Mouse (Mus musculus) forebrain, postnatal 0 days (tissue): ENCODE measurements at regions not wholly inside any gene's neighbourhood (a gene's known extent, or its start where the extent isn't known, plus 50 kb on each side); places are given as distances from the start of the nearest gene placed in this dataset.
A peak's percentile ranks its signal among the peaks of the same experiment; 100 is the strongest.

Source experiments
- ATAC-seq: fragments of 200-750 bp; cut with Nextera tagmentation; 2 replicates; pipeline ENCODE4 v1.8.0; 2017; ENCODE audit warnings: mild to moderate bottlenecking, moderate library complexity
- DNase-seq: peaks from one replicate; pipeline ENCODE4 v3.0.0-alpha.2; 2015
- H3K27ac ChIP-seq: fragments of 300-500 bp; sonication (generic); 2 replicates; pipeline ENCODE4 v1.5.1; 2014; ENCODE audit warnings: low read depth, mild to moderate bottlenecking, antibody characterized with exemption, low read length, moderate library complexity, mixed read lengths
- H3K27me3 ChIP-seq: fragments of 300-500 bp; sonication (generic); 2 replicates; pipeline ENCODE4 v1.6.1; 2014; ENCODE audit warnings: mild to moderate bottlenecking, low read length, mixed read lengths; ENCODE audit not compliant: insufficient read depth
- H3K36me3 ChIP-seq: fragments of 300-500 bp; sonication (generic); 2 replicates; pipeline ENCODE4 v1.6.1; 2014; ENCODE audit warnings: mild to moderate bottlenecking, moderate library complexity; ENCODE audit not compliant: insufficient read depth
- H3K4me1 ChIP-seq: fragments of 300-500 bp; sonication (generic); 2 replicates; pipeline ENCODE4 v1.6.1; 2014; ENCODE audit warnings: antibody characterized with exemption; ENCODE audit not compliant: insufficient read depth
- H3K4me2 ChIP-seq: fragments of 300-500 bp; sonication (generic); 2 replicates; pipeline ENCODE4 v1.6.1; 2014; ENCODE audit warnings: low read depth, mild to moderate bottlenecking, moderate library complexity
- H3K4me3 ChIP-seq: fragments of 300-500 bp; sonication (generic); 2 replicates; pipeline ENCODE4 v1.5.1; 2014; ENCODE audit warnings: low read depth, low read length, mixed read lengths
- H3K9ac ChIP-seq: fragments of 300-500 bp; sonication (generic); 2 replicates; pipeline ENCODE4 v1.6.1; 2014; ENCODE audit warnings: mild to moderate bottlenecking
- H3K9me3 ChIP-seq: fragments of 300-500 bp; sonication (generic); 2 replicates; pipeline ENCODE4 v1.6.1; 2016; ENCODE audit warnings: low read length
- CTCF ChIP-seq: sonication (generic); IDR thresholded peaks from 2 replicates; pipeline ENCODE4 v1.5.1; 2016; ENCODE audit warnings: antibody characterized with exemption, control low read depth, low read depth
- WGBS: fragments of 180-500 bp; shearing (Covaris S2); extraction: QIAGEN DNeasy Blood & Tissue Kit; methylation state at CpG from one replicate; pipeline ENCODE4 v1.1.7; 2014; 5-methylcytosine and 5-hydroxymethylcytosine counted together

DNA sequence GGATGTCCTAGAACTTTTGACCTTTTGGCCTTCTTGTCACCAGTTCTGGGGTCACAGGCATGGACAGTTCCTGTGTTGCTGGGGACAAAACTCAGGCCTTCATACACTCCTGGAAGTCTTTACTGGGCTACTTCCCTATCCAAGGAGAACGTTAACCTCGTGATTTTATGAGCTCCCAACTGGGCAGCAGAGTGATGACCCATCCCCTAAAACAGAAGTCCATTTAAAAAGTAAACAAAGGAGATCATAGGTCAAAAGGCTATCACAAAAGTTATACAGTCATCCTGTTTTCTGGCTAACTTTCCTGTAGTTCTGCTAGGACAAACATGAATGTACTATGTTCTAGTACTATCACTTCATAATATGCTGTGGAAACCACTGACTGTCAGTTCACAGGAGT is 140.5 kb downstream of the Ifng start:
- Histone ChIP-seq H3K4me2 (no peak overlapping the region), H3K4me1 (no peaks in the 10 kb centered on the region), H3K27ac (no peak overlapping the region), H3K9me3 (no peaks in the 10 kb centered on the region), H3K9ac (no peak overlapping the region), H3K27me3 (no peaks in the 10 kb centered on the region), H3K4me3 (no peak overlapping the region), H3K36me3 (no peaks in the 10 kb centered on the region)
- 92% methylated on average over 2 of the region's 2 CpGs for WGBS
- no peak for ATAC-seq
- no peak for TF ChIP-seq CTCF
- DNase-seq = no peak

DNA sequence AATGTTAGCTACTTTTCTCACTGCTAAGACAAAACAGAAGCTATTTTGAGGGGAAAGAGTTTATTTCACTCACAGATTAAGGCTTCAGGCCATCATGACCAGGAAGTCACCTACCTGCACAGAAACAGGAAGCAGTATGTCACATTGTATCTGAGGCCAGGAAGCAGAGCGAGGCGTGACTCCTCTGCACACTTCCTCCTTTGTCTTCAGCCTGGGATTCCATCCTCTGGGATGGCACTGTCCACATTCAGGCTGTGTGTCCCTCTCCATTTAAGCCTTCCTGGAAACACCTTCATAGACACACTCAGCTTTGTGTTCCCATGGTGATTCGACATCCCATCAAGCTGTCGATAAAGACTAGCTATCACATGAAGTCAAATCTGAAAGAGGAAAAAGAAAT is 145.0 kb downstream of the Ifng start:
- DNase-seq (no peak), ATAC-seq (no peak)
- Histone ChIP-seq H3K27me3 (no peaks in the 10 kb centered on the region), H3K36me3 (no peaks in the 10 kb centered on the region), H3K9ac (no peak overlapping the region), H3K4me3 (no peak overlapping the region), H3K9me3 (no peaks in the 10 kb centered on the region), H3K27ac (no peak overlapping the region), H3K4me1 (no peaks in the 10 kb centered on the region), H3K4me2 (no peak overlapping the region)
- TF ChIP-seq CTCF = no peak
- 87% methylated on average over 4 of the region's 4 CpGs for WGBS

DNA sequence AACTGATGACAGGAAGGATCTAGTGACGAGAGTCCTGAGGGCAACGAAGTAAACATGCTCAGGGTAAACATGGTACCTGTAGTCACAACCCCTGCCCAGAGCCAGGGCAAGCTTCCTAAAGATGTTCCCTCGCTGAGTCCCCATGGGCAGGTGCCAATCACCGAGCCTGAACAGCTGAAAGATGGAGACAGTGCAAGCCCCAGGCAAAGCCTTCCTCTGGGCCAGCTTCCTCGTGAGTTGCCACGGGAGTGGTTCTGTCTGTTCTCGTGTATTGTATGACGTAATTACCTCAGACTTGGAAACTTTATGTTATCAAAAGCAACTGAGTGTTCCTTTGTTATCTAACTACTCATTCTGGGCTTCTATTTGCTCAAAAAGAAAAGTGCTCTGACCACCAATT is 147.4 kb downstream of the Ifng start:
- no peaks in the 10 kb centered on the region for H3K27me3 ChIP-seq
- no peak overlapping the region for H3K27ac ChIP-seq
- H3K36me3 ChIP-seq = no peaks in the 10 kb centered on the region
- WGBS = 59% methylated on average over 8 of the region's 8 CpGs
- no peak overlapping the region for H3K4me3 ChIP-seq
- no peak for TF ChIP-seq CTCF
- DNase-seq = no peak
- no peaks in the 10 kb centered on the region for H3K4me1 ChIP-seq
- no peak for ATAC-seq
- no peaks in the 10 kb centered on the region for H3K9me3 ChIP-seq
- no peak overlapping the region for H3K9ac ChIP-seq
- H3K4me2 ChIP-seq = no peak overlapping the region

DNA sequence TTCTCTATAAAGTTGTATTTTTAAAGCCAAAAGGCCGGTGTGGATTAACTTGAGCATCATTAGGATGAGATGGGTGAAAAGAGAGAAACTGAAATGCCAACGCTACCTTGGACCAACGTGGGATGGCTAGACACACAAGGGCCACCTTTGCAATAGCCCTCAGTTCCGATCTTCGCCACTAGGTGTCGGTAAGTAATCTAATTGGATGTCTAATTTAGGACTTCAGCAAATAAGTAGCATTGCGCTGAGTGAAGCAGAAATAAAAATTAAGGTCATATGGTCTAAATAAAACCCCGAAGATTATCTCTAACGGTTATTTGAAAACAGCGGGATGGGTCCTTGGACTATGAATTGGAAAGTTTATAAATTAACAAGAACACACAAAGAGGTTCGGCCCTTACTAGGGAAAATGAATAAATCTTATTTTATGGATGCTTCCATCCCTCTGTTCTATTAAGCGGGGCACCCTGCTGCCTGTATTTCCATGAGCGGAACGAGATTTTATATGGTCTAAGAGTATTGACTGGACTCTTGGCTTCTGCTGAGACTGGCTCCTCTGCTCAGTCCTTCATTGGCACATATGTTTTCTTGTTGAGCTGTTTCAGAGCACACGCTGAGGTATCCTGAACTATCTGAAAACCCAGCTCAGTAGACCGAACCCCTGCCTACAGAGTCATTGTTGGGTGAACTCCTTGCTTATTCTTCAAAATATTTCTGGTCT is 152.0 kb downstream of the Ifng start:
- H3K4me3 ChIP-seq = no peak overlapping the region
- H3K4me1 ChIP-seq = no peaks in the 10 kb centered on the region
- peak; percentile 59; the same call in 1 of the 2 replicates for ATAC-seq
- H3K9me3 ChIP-seq = no peaks in the 10 kb centered on the region
- peak; percentile 88 for DNase-seq
- H3K36me3 ChIP-seq = no peaks in the 10 kb centered on the region
- no peaks in the 10 kb centered on the region for H3K27me3 ChIP-seq
- H3K27ac ChIP-seq = no peak overlapping the region
- peak; percentile 96 for TF ChIP-seq CTCF
- no peak overlapping the region for H3K4me2 ChIP-seq
- H3K9ac ChIP-seq = no peak overlapping the region
- 36% methylated on average over 16 of the region's 16 CpGs for WGBS

DNA sequence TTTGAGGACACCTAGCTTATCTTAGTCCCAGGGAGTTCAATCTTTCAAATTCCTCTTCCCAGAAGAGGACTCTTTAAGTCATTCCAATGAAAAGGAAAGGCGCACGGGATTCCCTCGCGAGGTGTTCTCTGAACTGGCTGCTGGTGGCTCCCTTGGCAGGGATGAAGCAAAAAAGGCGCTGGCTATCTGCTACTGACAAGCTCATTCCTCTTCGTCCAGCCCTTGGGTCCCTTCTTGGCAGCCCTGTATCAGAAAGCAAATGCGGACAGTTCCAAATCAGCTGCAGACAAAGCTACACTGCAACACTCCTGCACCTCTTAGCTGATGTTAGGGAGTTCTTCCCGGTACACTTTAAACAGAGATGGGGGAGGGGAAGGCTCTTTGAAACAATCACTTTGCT is 155.4 kb downstream of the Ifng start:
- Histone ChIP-seq H3K4me1 (no peaks in the 10 kb centered on the region), H3K27ac (no peak overlapping the region), H3K36me3 (no peaks in the 10 kb centered on the region), H3K4me3 (no peak overlapping the region), H3K27me3 (no peaks in the 10 kb centered on the region), H3K9ac (no peak overlapping the region), H3K9me3 (no peaks in the 10 kb centered on the region), H3K4me2 (no peak overlapping the region)
- no peak for TF ChIP-seq CTCF
- peak; percentile 7 for DNase-seq
- 51% methylated on average over 8 of the region's 8 CpGs for WGBS
- ATAC-seq = no peak

DNA sequence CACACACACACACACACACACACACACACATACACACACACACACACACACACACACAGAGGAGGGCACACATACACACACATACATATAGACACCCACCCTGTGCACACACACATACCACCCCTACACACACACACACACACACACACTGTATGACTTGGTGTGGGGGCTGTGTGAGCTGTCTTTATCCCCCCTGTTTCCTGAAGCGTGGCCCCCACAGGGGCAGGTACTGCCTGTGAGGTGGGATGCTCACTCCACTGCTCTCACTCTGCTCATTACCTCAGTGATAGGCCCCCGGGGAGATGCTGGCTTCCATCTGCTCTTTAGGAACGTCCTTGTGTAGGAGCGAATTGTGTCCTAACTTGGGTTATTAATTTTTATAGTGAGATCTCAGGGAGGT is 157.7 kb downstream of the Ifng start:
- Histone ChIP-seq H3K36me3 (no peaks in the 10 kb centered on the region), H3K27ac (no peak overlapping the region), H3K4me2 (no peak overlapping the region), H3K4me3 (no peak overlapping the region), H3K9ac (no peak overlapping the region), H3K4me1 (no peaks in the 10 kb centered on the region), H3K27me3 (no peaks in the 10 kb centered on the region), H3K9me3 (no peaks in the 10 kb centered on the region)
- ATAC-seq (no peak), DNase-seq (no peak)
- no peak for TF ChIP-seq CTCF
- 81% methylated on average over 4 of the region's 4 CpGs for WGBS

DNA sequence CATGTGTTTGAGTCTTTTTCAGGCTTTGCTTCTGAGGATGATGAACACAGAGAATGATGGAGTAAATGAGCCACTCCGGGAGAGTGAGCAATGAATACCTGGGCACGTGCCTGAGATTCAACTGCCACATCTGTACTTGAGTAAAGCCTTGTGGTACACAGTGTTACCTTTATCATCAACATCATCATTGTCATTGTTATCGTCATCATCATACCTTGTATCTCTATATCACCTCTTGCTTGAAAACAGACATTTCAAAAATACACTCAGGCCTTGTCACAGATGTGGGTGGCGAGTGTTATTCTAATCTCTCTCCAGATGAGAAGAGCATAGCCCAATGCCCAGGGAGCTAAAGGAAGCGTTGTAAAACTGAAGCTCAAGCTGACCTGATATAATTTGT is 158.4 kb downstream of the Ifng start:
- Histone ChIP-seq H3K9ac (no peak overlapping the region), H3K36me3 (no peaks in the 10 kb centered on the region), H3K9me3 (no peaks in the 10 kb centered on the region), H3K4me1 (no peaks in the 10 kb centered on the region), H3K4me2 (no peak overlapping the region), H3K4me3 (no peak overlapping the region), H3K27ac (no peak overlapping the region), H3K27me3 (no peaks in the 10 kb centered on the region)
- TF ChIP-seq CTCF = no peak
- 93% methylated on average over 5 of the region's 5 CpGs for WGBS
- no peak for ATAC-seq
- DNase-seq = no peak

DNA sequence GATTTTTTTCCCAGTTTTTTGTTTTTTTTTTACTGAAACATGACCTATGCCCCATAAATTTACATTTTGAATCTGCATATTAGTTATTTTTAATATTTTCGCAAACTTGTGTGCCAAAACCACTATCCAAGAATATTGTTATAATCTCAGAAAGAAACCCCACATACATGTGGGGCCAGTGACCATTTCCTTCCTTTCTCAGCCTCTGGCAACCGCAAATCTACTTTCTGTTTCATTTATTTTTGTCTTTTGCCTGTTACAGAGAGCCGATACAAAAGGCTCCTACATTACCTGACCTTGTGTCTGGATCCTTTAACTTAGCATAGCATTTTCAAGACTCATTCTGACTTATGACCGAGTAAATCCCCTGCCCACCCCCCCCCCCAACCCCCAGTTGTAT is 158.8 kb downstream of the Ifng start:
- no peak for DNase-seq
- ATAC-seq = no peak

More for the DNA sequence above, 158.8 kb downstream of the Ifng start:
- TF ChIP-seq CTCF = no peak
- Histone ChIP-seq H3K9ac (no peak overlapping the region), H3K4me1 (no peaks in the 10 kb centered on the region), H3K36me3 (no peaks in the 10 kb centered on the region), H3K4me2 (no peak overlapping the region), H3K27me3 (no peaks in the 10 kb centered on the region), H3K27ac (no peak overlapping the region), H3K4me3 (no peak overlapping the region), H3K9me3 (no peaks in the 10 kb centered on the region)
- WGBS = 84% methylated on average over 4 of the region's 4 CpGs
